Mouse (Mus musculus): ENCODE measurements around the gene Atmin. TPM values are rescaled to one million over a fixed set of nuclear protein-coding genes. Genes with fewer than 3 reads are reported as not detected.

Gene Atmin
- polyA plus RNA-seq (2015; fragmentation: Nextera tagmentation; extraction: Ambion mirVana) = 8.9 and 10.0 TPM in 2 replicates

DNA sequence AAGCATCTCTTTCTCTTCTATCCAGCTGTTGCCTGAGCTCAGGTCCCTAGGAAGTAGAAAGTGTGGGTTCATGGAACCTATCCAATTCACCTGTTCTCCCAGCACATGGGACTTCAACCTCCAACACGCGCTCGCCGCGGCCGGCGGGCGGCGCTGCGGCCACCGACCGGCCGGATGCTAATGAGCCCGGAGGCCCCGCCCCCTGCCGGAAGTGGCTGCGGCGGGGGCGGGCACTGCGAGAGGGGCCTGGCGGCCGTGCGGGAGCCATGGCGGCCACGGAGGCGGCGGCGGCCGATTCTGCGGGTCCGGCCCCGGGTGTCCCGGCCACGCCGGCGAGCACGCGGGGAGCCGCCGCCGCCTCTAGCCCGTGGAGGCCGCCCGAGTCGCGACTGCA lies at the start of gene Atmin:
Gene Atmin, plus strand, starts transcription at position 233 of the 394 bp plus-strand sequence.
- no peaks in the 10 kb centered on the region for H3K36me3 ChIP-seq
- H3K4me1 ChIP-seq = peaks cover 17% of the 10 kb centered on the region
- H3K27ac ChIP-seq = no peak within 1 kb of the TSS
- H3K9me3 ChIP-seq = no peaks in the 10 kb centered on the region
- peak within 1 kb of the TSS; percentile 94 for H3K4me2 ChIP-seq
- ATAC-seq (ENCODE audit: insufficient read depth, low FRiP score, low read depth) = peak; percentile 89
- no peaks in the 10 kb centered on the region for H3K27me3 ChIP-seq (replicated peaks)
- WGBS = 0% methylated on average over 46 of the region's 46 CpGs
- peak within 1 kb of the TSS; percentile 73 for H3K9ac ChIP-seq
- peak within 1 kb of the TSS; percentile 94 for H3K4me3 ChIP-seq (replicated peaks)

DNA sequence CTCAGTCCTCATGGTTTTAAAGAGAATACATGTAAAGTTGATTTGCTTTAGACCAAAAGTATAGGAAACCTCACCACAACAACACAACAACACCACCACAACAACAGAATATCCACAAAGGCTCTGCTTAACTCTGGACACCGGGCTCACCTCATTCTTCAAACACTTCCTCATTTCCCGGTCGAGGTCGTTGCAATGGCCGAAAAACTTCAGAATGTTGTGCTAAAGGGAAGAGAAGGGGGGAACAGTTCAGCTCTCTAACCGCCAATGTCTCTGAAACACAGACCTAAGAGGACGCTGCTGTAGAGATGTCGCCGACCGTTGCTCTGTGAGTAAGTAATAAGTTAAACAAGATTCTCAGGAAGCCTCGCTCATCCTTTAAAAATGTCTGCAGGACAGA lies 49.3 kb upstream of the Atmin start:
- no peak overlapping the region for H3K4me3 ChIP-seq (replicated peaks)
- H3K9ac ChIP-seq = no peak overlapping the region
- no peaks in the 10 kb centered on the region for H3K4me1 ChIP-seq
- no peaks in the 10 kb centered on the region for H3K36me3 ChIP-seq
- no peaks in the 10 kb centered on the region for H3K27me3 ChIP-seq (replicated peaks)
- peaks cover 3% of the 10 kb centered on the region; the same call in 1 of the 2 replicates for H3K9me3 ChIP-seq
- no peak for ATAC-seq (ENCODE audit: insufficient read depth, low FRiP score, low read depth)
- 65% methylated on average over 11 of the region's 11 CpGs for WGBS
- H3K4me2 ChIP-seq = no peak overlapping the region
- no peak overlapping the region for H3K27ac ChIP-seq

DNA sequence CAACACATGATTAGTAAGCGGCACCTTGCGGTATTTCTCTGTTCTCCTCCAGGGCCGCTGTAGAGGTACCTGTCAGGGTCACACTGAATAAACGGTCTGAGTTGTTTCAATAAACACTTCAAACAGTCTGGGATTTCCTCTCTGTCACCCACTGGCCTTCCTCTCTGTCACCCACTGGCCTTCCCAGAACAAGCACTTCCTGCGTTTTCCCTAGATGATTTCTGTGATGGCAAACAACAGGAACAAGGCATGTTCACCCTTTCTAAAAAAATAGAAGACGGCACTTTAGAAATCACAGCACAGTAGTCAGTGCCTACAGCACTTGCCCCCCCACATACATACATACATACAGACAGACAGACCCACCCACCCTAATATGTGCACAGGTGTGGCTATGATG lies 47.7 kb upstream of the Atmin start:
- 81% methylated on average over 6 of the region's 6 CpGs for WGBS
- H3K36me3 ChIP-seq = no peaks in the 10 kb centered on the region
- no peak overlapping the region for H3K9ac ChIP-seq
- no peak for ATAC-seq (ENCODE audit: insufficient read depth, low FRiP score, low read depth)
- no peak overlapping the region for H3K4me3 ChIP-seq (replicated peaks)
- H3K27ac ChIP-seq = no peak overlapping the region
- no peaks in the 10 kb centered on the region for H3K27me3 ChIP-seq (replicated peaks)
- H3K9me3 ChIP-seq = peaks cover 3% of the 10 kb centered on the region; the same call in 1 of the 2 replicates
- no peaks in the 10 kb centered on the region for H3K4me1 ChIP-seq
- no peak overlapping the region for H3K4me2 ChIP-seq

DNA sequence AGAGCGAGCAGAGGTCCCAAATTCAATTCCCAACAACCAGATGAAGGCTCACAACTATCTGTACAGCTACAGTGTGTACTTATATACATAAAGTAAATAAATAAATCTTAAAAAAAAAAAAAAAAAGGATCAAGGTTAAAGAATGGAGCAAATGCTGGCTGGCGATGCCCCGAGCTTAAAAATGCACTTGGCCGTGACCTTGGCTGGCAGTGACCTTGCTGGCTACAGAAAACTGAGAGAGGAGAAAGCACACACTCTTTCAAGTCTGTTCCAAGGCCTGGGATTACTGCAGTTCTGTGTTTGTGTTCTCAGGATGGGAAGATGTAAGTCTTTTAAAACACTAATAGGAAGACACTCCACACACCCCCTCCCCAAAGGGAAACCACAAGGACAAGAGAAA lies 38.5 kb upstream of the Atmin start:
- no peak for ATAC-seq (ENCODE audit: insufficient read depth, low FRiP score, low read depth)

DNA sequence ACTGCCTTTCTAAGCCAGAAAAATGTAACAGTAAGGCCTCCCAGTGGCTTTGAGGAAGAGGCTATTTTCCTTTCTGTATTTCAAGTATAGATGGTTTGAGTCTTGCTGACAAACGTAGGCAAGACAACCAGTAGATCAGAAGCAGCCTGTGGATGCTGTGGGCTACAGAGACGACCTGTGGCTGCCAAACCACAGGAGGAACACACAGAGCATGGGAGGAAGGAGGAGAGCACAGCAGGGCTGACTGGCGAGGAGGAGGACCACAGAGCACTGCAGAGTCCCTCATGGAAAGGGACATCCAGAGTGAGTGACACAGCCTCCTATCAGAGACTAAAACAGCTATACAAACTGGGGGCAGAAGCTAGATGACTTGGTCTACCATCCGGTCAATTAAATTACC lies 37.9 kb upstream of the Atmin start:
- no peak overlapping the region for H3K4me2 ChIP-seq

More for the DNA sequence above, 38.5 kb upstream of the Atmin start:
- H3K4me2 ChIP-seq = no peak overlapping the region
- no peak overlapping the region for H3K4me3 ChIP-seq (replicated peaks)
- H3K4me1 ChIP-seq = no peaks in the 10 kb centered on the region
- 0 out of 2 replicates have a peak, but pooled peaks cover 3% of the 10 kb centered on the region for H3K36me3 ChIP-seq
- WGBS = 95% methylated on average over 4 of the region's 4 CpGs
- H3K9me3 ChIP-seq = no peaks in the 10 kb centered on the region
- H3K9ac ChIP-seq = no peak overlapping the region
- H3K27ac ChIP-seq = no peak overlapping the region
- H3K27me3 ChIP-seq (replicated peaks) = no peaks in the 10 kb centered on the region

DNA sequence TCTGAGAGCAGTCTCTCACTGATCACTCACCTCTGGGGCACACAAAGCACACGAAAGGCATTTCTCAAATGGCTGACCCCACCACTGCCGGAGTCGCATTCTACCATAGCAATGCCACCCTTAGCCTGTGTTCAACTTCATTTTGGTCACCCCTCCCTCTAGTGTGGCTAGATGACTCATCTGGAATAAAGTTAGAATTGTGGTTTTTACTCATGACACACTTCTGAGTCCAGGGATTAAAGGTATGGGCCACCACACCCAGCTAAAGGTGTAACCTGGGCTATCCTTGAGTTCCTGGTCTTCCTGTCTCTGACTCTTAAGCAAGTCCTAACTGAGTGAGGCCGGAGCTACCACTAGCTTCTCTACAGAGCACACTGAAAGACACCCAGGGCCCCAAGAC lies 37.4 kb upstream of the Atmin start:
- 91% methylated on average over 4 of the region's 4 CpGs for WGBS
- Histone ChIP-seq H3K9ac (no peak overlapping the region), H3K4me1 (no peaks in the 10 kb centered on the region), H3K36me3 (0 out of 2 replicates have a peak, but pooled peaks cover 4% of the 10 kb centered on the region), H3K9me3 (no peaks in the 10 kb centered on the region), H3K27ac (no peak overlapping the region), H3K27me3 (replicated peaks) (no peaks in the 10 kb centered on the region), H3K4me2 (no peak overlapping the region), H3K4me3 (replicated peaks) (no peak overlapping the region)
- no peak for ATAC-seq (ENCODE audit: insufficient read depth, low FRiP score, low read depth)

More for the DNA sequence above, 37.9 kb upstream of the Atmin start:
- H3K9me3 ChIP-seq = no peaks in the 10 kb centered on the region
- 0 out of 2 replicates have a peak, but pooled peaks cover 3% of the 10 kb centered on the region for H3K36me3 ChIP-seq
- H3K4me1 ChIP-seq = no peaks in the 10 kb centered on the region
- WGBS = 84% methylated on average over 4 of the region's 4 CpGs
- no peak overlapping the region for H3K4me3 ChIP-seq (replicated peaks)
- H3K9ac ChIP-seq = no peak overlapping the region
- no peaks in the 10 kb centered on the region for H3K27me3 ChIP-seq (replicated peaks)
- ATAC-seq (ENCODE audit: insufficient read depth, low FRiP score, low read depth) = no peak
- H3K27ac ChIP-seq = no peak overlapping the region

DNA sequence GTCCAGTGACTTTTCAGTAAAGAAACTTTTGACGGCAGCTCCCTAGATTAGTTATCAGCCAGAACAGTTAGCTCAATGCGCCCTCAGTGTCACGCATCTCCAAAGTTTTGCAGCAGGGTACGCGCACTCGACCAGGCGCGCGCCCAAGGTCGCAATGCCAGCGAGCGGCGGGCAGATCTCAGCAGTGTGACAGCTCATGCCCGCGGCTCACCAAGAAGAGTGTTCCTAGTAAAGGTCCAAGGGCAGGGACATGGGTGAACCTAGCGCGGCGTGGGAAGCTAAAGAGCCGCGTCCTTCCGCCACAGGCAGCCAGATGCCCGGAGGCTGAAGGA lies 22.2 kb upstream of the Atmin start:
- peak overlapping the region; percentile 72 for H3K4me2 ChIP-seq
- H3K9ac ChIP-seq = peak overlapping the region; percentile 74
- peaks cover 1% of the 10 kb centered on the region; the same call in 1 of the 2 replicates for H3K36me3 ChIP-seq
- H3K4me3 ChIP-seq (replicated peaks) = peak overlapping the region; percentile 97
- H3K4me1 ChIP-seq = peaks cover 11% of the 10 kb centered on the region
- WGBS = under 1% methylated on average over 22 of the region's 22 CpGs
- peak; percentile 59 for ATAC-seq (ENCODE audit: insufficient read depth, low FRiP score, low read depth)
- H3K27ac ChIP-seq = peak overlapping the region; percentile 87
- no peaks in the 10 kb centered on the region for H3K9me3 ChIP-seq
- no peaks in the 10 kb centered on the region for H3K27me3 ChIP-seq (replicated peaks)

DNA sequence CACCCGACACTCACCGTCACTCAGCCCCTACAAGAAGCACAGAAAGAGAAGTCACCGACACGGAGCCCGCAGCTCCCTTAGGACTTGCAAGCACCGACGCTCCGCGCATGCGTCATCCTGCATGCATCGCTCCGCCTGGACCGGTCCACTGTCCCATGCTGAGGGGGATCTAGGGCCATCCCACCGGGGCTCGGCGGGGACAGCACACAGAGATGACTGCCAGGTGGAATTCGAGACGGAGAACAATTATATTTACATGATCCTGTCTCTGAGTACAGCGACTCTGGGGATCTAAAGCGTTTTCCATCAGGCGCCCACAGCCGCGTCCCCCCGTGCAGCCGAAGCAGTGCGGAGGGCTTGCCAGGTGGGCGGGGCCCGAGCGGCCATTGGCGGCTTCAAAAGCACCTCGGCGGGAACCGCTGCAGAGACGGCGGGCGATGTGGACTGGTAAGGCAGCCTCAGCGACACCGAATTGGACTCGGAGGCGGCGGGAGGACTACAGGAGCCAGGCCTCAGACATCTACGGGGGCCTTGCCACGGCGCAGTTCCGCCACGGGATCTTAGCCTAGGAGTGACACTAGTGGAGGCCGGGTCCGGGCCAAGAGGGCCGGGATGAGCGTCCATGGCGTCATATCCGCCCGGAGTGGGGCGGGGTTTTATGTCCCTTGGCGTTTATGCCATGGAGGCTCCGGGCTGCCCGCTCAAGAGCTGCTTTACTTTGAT lies 21.7 kb upstream of the Atmin start, which contains the start of the genes Cmc2 and Cenpn:
Gene Cmc2, minus strand, starts transcription at position 119 of the 723 bp plus-strand sequence.
Gene Cenpn, plus strand, starts transcription at position 394 of the 723 bp plus-strand sequence.
- peak within 1 kb of the TSS; percentile 74 for H3K9ac ChIP-seq
- peaks cover 11% of the 10 kb centered on the region for H3K4me1 ChIP-seq
- no peaks in the 10 kb centered on the region for H3K9me3 ChIP-seq
- WGBS = under 1% methylated on average over 57 of the region's 57 CpGs
- peak; percentile 95 for ATAC-seq (ENCODE audit: insufficient read depth, low FRiP score, low read depth)
- no peaks in the 10 kb centered on the region for H3K27me3 ChIP-seq (replicated peaks)
- H3K27ac ChIP-seq = peak within 1 kb of the TSS; percentile 87
- H3K4me2 ChIP-seq = peak within 1 kb of the TSS; percentile 72
- H3K4me3 ChIP-seq (replicated peaks) = peak within 1 kb of the TSS; percentile 97
- peaks cover 4% of the 10 kb centered on the region; the same call in 1 of the 2 replicates for H3K36me3 ChIP-seq

DNA sequence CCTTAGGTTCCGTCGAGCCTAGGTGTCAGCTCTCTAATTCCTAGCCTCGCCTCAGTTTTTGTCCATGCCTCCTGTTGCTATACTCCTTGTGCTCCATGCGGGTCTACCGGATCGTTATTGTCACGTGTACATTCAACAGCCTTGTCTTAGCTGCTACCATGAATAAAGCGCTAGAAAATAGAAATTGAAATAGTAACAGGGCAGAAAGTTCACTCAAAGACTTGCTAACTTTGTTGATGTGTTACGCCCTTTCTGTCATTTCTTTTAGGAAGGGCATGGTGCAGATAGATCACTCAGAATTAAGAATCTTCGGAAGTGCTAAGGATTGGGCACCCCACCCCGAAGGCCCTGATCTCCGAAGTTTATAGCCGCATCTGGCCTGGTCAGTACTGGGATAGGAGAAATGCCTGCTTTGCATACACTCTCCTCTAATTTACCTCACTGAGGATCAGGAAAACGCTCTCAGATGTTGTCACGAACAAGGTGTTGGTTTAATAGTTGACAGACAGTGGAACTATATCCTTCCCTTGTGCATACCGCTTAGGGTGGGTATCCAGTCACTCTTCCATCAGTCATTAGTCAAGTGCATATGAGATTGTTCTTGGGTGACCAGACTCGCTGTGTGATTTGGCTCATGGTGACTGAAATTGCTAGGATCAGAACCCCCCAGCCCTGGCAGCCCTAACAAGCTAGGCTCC lies 21.0 kb upstream of the Atmin start:
- H3K4me2 ChIP-seq = peak overlapping the region; percentile 72
- peaks cover 4% of the 10 kb centered on the region; the same call in 1 of the 2 replicates for H3K36me3 ChIP-seq
- H3K9me3 ChIP-seq = no peaks in the 10 kb centered on the region
- WGBS = 29% methylated on average over 17 of the region's 17 CpGs
- peak overlapping the region; percentile 74 for H3K9ac ChIP-seq
- no peaks in the 10 kb centered on the region for H3K27me3 ChIP-seq (replicated peaks)
- ATAC-seq (ENCODE audit: insufficient read depth, low FRiP score, low read depth) = no peak
- H3K27ac ChIP-seq = peak overlapping the region; percentile 87; the same call in 1 of the 2 replicates
- peak overlapping the region; percentile 97 for H3K4me3 ChIP-seq (replicated peaks)
- H3K4me1 ChIP-seq = peaks cover 11% of the 10 kb centered on the region

DNA sequence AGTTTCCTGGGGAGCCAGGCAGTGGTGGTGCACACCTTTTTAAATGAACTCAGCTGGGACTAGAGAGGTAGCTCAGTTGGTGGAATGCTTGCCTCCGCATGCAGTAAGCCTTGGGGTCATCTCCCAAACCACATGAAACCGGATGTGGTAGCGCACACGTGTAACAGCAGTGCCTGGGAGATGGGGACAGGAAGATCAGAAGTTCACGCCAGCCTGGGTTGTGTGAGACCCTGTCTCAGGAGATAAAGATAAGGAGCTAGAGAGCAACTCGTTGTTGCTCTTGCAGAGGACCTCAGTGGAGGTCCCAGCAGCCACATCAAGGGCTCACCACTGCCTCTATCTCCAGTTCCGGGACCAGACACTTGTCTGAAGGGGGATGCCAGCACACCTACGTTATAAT lies 19.7 kb upstream of the Atmin start:
- H3K36me3 ChIP-seq = peaks cover 4% of the 10 kb centered on the region
- peaks cover 11% of the 10 kb centered on the region for H3K4me1 ChIP-seq
- no peak overlapping the region for H3K9ac ChIP-seq
- no peaks in the 10 kb centered on the region for H3K27me3 ChIP-seq (replicated peaks)
- H3K27ac ChIP-seq = no peak overlapping the region
- H3K9me3 ChIP-seq = no peaks in the 10 kb centered on the region
- WGBS = 88% methylated on average over 8 of the region's 8 CpGs
- no peak overlapping the region for H3K4me3 ChIP-seq (replicated peaks)
- ATAC-seq (ENCODE audit: insufficient read depth, low FRiP score, low read depth) = no peak
- H3K4me2 ChIP-seq = no peak overlapping the region

DNA sequence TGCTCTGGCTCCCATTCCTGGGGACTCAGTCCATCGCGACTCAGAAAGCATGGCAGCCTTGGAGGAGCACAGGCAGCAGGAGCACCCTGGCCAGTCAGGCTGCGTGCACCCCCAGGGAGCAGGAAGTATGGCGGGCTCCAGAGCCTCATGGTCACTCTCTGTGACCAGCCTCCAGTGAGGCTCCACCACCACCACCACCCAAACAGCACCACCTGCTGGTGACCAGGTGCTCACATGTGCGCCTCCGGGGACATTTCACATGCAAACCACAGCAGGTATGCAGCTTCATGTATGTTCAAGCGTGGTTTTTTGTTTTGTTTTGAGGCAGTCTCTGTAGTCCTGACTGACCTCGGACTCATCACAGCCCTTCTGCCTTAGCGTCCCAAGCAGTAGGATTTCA lies 15.3 kb upstream of the Atmin start:
- no peak overlapping the region for H3K4me3 ChIP-seq (replicated peaks)
- H3K4me1 ChIP-seq = no peaks in the 10 kb centered on the region
- no peaks in the 10 kb centered on the region for H3K27me3 ChIP-seq (replicated peaks)
- no peak overlapping the region for H3K27ac ChIP-seq
- H3K9ac ChIP-seq = no peak overlapping the region
- peaks cover 11% of the 10 kb centered on the region for H3K36me3 ChIP-seq
- no peak overlapping the region for H3K4me2 ChIP-seq
- 77% methylated on average over 9 of the region's 9 CpGs for WGBS
- H3K9me3 ChIP-seq = no peaks in the 10 kb centered on the region
- ATAC-seq (ENCODE audit: insufficient read depth, low FRiP score, low read depth) = no peak

DNA sequence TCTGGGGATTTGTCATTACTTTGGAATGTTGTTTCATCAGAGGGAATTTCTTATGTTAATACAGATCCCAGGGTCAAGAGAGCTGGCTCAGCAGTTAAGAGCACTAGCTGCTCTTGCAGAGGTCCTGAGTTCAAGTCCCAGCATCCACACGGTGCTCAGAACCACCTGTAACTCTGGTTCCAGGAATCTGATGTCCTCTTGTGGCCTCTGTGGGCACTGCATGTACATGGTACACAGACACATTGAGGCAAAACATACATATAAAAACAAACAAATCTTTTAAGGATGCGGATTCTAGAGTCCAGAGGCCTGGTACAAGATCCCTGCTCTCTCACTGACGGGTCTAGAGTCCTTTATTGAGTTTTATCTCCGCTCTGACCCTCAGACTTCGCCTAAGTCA lies 14.6 kb upstream of the Atmin start:
- Histone ChIP-seq H3K4me1 (no peaks in the 10 kb centered on the region), H3K27me3 (replicated peaks) (no peaks in the 10 kb centered on the region), H3K27ac (no peak overlapping the region), H3K9ac (no peak overlapping the region), H3K4me3 (replicated peaks) (no peak overlapping the region), H3K4me2 (no peak overlapping the region), H3K9me3 (no peaks in the 10 kb centered on the region), H3K36me3 (peaks cover 16% of the 10 kb centered on the region)
- no peak for ATAC-seq (ENCODE audit: insufficient read depth, low FRiP score, low read depth)
- 93% methylated on average over 5 of the region's 5 CpGs for WGBS

Measured in stomach, embryonic 15.5 days (tissue).